Mouse (Mus musculus) frontal cortex, adult (tissue): ENCODE data around the gene 1600015I10Rik.
"Not testable (repeated sequence)": the region's sequence is repeated elsewhere in the genome, so short reads cannot be mapped to it uniquely, and the experiment has no call there.

Experiments used
- ATAC-seq: cut with Nextera tagmentation; 2 replicates; pipeline ENCODE4 v1.9.2; 2017; ENCODE audit warnings: mild to moderate bottlenecking, moderate library complexity, mixed read lengths; ENCODE audit not compliant: low TSS enrichment

1600015I10Rik gene

GRCm38 (mm10) chr6:48966696-48967095 lies 37.0 kb downstream of the 1600015I10Rik start:
- not testable (repeated sequence) for ATAC-seq

GRCm38 (mm10) chr6:48967868-48968267 lies 38.2 kb downstream of the 1600015I10Rik start:
- no peak for ATAC-seq

DNA sequence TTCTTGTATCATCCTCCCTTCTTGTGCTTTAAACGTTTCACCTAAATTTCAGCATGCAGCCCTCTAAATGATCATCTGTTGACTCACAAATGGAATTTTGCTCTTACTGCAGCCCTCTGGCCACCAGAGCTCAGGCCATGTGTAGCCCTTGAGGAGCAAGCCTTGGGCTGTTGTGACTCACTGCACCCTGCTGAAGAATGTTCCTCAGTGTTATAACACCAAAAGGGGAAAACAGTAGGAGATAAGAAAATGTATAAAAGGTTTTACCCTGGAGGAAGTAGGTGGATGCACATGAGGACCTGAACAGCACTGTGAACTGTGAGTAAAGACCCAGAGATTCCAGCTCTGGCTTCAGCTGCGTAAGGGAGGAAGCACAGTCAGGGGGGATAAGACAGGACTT lies 45.0 kb downstream of the 1600015I10Rik start, which contains the start of gene Doxl2:
Gene Doxl2 (plus strand): TSS at position 301 of the 400 bp plus-strand sequence.
- ATAC-seq = no peak

DNA sequence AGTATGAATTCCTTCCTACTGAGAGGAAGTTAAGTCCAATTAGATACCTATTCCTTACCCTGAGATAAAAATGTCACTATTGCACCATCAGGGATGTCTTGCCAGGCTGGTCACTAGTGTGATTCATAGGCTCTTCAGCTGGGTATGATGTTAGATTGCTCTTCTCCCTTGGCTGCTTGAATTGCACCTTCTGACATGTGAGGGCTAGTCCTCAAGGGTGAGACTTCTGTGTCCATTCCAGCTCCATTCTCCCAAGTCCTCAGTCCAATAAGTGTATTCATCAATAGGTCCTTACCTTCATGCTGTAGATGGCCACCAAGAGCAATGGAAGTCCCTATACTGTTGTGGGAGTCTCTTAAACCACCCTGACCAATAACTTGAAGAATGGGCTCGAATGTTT lies 49.9 kb downstream of the 1600015I10Rik start:
- ATAC-seq = no peak

GRCm38 (mm10) chr6:48982305-48982704 lies 52.6 kb downstream of the 1600015I10Rik start:
- peak; percentile 97 for ATAC-seq
